Mouse (Mus musculus): Measurements from ENCODE around the gene Cnpy2. TPM values are rescaled to one million over a fixed set of nuclear protein-coding genes. Genes with fewer than 3 reads are reported as not detected.
"Not testable (repeated sequence)": the region's sequence is repeated elsewhere in the genome, so short reads cannot be mapped to it uniquely, and the experiment has no call there.

The Cnpy2 gene
- polyA plus RNA-seq, 1 experiment from 2014 or later = 215 TPM

DNA sequence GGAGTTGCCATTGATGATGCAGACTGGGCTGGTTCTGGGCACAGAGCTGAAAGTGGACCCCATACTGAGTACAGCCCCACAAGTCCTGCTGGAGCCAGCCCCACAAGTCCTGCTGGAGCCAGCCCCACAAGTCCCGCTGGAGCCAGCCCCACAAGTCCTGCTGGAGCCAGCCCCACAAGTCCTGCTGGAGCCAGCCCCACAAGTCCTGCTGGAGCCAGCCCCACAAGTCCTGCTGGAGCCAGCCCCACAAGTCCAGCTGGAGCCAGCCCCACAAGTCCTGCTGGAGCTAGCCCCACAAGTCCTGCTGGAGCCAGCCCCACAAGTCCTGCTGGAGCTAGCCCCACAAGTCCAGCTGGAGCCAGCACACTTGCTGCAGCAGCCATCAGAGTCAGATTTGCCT lies 31.7 kb upstream of the Cnpy2 start:
- ATAC-seq (ENCODE audit: low FRiP score); H3K4me3 ChIP-seq (replicated peaks; ENCODE audit: low read length); H3K4me2 ChIP-seq (replicated peaks); H3K27ac ChIP-seq; DNase-seq (ENCODE audit: low spot score); H3K9ac ChIP-seq; H3K27me3 ChIP-seq (ENCODE audit: control insufficient read depth, insufficient read depth, low read length); H3K4me1 ChIP-seq (replicated peaks; ENCODE audit: control insufficient read depth, insufficient read depth, low read length); H3K9me3 ChIP-seq (ENCODE audit: control insufficient read depth, low read length): not testable (repeated sequence)
- 73% methylated on average over 1 of the region's 1 CpGs for WGBS
- peaks cover 56% of the 10 kb centered on the region for H3K36me3 ChIP-seq (replicated peaks; ENCODE audit: control insufficient read depth, insufficient read depth)

DNA sequence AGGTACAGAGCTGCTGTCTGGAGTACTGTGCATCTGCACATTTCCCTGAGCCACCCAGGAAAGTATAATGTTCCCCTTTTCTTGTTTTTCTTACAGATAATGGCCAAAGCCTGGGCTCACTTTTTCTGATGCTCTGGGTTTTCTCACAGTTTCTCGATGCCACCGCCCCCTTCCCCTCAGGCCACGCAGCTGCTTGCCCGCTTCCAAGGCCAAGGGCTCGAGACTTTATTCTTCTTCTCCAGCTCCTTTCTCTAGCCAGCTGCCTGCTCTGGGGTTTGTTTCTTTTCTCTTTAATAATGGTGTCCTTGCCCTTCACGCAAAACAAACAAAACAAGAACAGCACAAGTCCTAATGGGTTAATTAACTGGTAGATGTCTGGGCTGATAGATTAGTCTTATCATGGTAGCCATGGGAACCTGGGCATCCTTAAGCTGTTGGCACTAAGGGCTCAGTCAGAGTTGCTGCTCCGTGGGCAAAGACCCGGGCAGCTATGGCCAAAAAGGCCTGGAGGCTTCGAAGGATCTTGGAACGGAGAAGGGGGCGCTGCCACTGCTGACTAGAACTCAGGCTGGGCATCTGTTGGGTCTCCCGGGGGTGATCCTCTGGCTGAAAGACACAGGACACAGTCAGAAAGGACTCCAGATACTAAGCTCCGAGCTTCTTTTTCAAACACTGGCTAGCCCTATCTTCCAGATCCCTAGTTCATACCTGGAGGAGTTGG lies 25.7 kb upstream of the Cnpy2 start:
- Histone ChIP-seq H3K4me3 (replicated peaks; ENCODE audit: low read length) (no peak overlapping the region), H3K9me3 (ENCODE audit: control insufficient read depth, low read length) (no peaks in the 10 kb centered on the region), H3K36me3 (replicated peaks; ENCODE audit: control insufficient read depth, insufficient read depth) (peaks cover 16% of the 10 kb centered on the region), H3K27me3 (ENCODE audit: control insufficient read depth, insufficient read depth, low read length) (no peaks in the 10 kb centered on the region), H3K4me1 (replicated peaks; ENCODE audit: control insufficient read depth, insufficient read depth, low read length) (no peaks in the 10 kb centered on the region), H3K27ac (no peak overlapping the region), H3K9ac (no peak overlapping the region), H3K4me2 (replicated peaks) (no peak overlapping the region)
- no peak for ATAC-seq (ENCODE audit: low FRiP score)
- WGBS = 70% methylated on average over 13 of the region's 13 CpGs
- DNase-seq (ENCODE audit: low spot score) = no peak

DNA sequence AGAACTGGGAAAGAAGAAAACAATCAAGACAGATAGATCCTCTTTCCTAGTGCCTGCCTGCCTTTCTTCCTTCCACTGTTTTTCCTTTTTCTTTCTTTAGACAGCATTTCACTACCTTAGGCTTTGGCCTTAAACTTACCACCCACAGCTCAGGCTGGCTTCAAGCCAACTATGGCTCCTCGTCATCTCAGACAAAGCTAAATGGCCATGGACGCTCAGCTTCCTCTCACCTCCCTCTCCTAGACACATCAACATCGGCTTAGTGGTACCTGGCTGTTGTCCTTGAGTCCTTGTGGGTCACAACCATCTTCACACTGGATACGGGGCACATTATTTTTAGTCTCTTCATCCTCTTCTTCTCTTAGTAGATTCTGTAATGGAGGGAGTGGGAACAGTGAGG lies 25.0 kb upstream of the Cnpy2 start:
- Histone ChIP-seq H3K27ac (0 out of 2 replicates have a peak overlapping the region, but pooled peaks have one; percentile 24), H3K4me1 (replicated peaks; ENCODE audit: control insufficient read depth, insufficient read depth, low read length) (0 out of 2 replicates have a peak, but pooled peaks cover 2% of the 10 kb centered on the region), H3K9ac (no peak overlapping the region), H3K4me3 (replicated peaks; ENCODE audit: low read length) (no peak overlapping the region), H3K4me2 (replicated peaks) (no peak overlapping the region), H3K27me3 (ENCODE audit: control insufficient read depth, insufficient read depth, low read length) (no peaks in the 10 kb centered on the region), H3K9me3 (ENCODE audit: control insufficient read depth, low read length) (no peaks in the 10 kb centered on the region), H3K36me3 (replicated peaks; ENCODE audit: control insufficient read depth, insufficient read depth) (peaks cover 9% of the 10 kb centered on the region)
- ATAC-seq (ENCODE audit: low FRiP score) (no peak), DNase-seq (ENCODE audit: low spot score) (no peak)
- WGBS = 72% methylated on average over 4 of the region's 4 CpGs

DNA sequence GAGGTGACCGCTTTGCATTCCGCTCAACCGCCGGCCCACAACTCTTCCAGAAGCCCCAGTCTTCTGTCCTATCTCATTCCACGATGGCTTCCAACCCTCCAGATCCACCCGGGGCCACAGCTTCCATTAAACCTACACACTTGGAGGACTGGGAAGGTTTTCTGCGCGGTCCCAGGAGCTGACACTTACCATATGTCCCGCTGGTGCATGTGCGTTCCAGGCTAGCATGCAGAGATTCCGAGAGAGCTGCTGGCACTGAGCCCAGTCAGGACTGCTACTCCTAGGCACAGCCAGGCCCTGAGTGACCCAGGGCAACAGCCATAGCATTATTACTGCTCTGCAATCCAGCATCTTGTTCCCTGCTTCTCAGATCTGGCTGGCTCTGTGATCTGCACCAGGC lies 24.6 kb upstream of the Cnpy2 start:
- 0 out of 2 replicates have a peak, but pooled peaks cover 5% of the 10 kb centered on the region for H3K4me1 ChIP-seq (replicated peaks; ENCODE audit: control insufficient read depth, insufficient read depth, low read length)
- WGBS = 72% methylated on average over 11 of the region's 11 CpGs
- no peak for DNase-seq (ENCODE audit: low spot score)
- no peak overlapping the region for H3K9ac ChIP-seq
- H3K27me3 ChIP-seq (ENCODE audit: control insufficient read depth, insufficient read depth, low read length) = no peaks in the 10 kb centered on the region
- no peak for ATAC-seq (ENCODE audit: low FRiP score)
- no peaks in the 10 kb centered on the region for H3K9me3 ChIP-seq (ENCODE audit: control insufficient read depth, low read length)
- H3K36me3 ChIP-seq (replicated peaks; ENCODE audit: control insufficient read depth, insufficient read depth) = peaks cover 5% of the 10 kb centered on the region; the same call in 1 of the 2 replicates
- 0 out of 2 replicates have a peak overlapping the region, but pooled peaks have one; percentile 24 for H3K27ac ChIP-seq
- no peak overlapping the region for H3K4me3 ChIP-seq (replicated peaks; ENCODE audit: low read length)
- no peak overlapping the region for H3K4me2 ChIP-seq (replicated peaks)

DNA sequence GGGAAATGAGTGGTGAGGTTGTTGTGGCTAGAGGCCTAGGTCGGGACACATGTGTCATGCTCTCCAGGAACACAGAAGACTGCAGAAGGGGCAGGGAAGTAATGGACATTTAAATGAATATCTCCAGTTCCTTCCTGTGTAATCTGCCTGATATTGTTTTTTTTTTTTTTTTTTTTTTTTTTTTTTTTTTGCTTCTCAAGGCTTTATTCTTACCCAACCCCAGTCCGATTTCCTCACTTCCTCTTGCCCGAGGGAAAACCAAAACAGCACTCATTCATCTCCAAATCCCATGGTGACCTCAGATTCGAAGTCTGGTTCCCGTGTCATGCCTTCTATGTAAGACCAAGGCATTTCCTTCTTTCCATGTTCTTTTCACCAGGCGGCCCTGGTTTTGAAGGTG lies 24.0 kb upstream of the Cnpy2 start:
- no peak for ATAC-seq (ENCODE audit: low FRiP score)
- DNase-seq (ENCODE audit: low spot score) = no peak
- Histone ChIP-seq H3K27ac (no peak overlapping the region), H3K9me3 (ENCODE audit: control insufficient read depth, low read length) (no peaks in the 10 kb centered on the region), H3K9ac (no peak overlapping the region), H3K36me3 (replicated peaks; ENCODE audit: control insufficient read depth, insufficient read depth) (no peaks in the 10 kb centered on the region), H3K4me1 (replicated peaks; ENCODE audit: control insufficient read depth, insufficient read depth, low read length) (0 out of 2 replicates have a peak, but pooled peaks cover 5% of the 10 kb centered on the region), H3K4me2 (replicated peaks) (no peak overlapping the region), H3K27me3 (ENCODE audit: control insufficient read depth, insufficient read depth, low read length) (no peaks in the 10 kb centered on the region), H3K4me3 (replicated peaks; ENCODE audit: low read length) (no peak overlapping the region)
- WGBS = 79% methylated on average over 6 of the region's 6 CpGs

DNA sequence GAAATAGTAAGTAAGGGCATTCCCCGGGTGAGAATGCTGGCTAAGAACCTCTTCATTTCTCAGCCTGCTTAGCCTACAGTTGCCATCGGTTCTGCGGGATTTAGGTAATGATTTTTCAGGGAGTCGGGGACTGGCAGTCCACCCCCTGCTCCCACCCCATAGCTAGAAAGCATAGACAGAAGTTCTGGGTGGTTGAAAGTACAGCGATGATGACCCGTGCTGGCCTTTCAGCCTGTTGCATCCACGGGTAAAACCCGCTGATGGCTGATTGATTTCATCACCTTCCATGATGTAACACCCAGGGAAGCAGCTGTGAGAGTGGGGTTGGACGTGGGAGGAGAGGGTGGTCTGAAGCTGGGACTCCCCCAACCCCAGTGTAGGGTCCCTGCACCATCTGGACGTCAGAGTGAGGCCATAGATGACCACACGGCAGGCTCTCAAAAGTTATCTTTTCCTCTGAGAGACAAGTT lies 23.5 kb upstream of the Cnpy2 start, which contains the start of gene Il23a:
Gene Il23a, minus strand, starts transcription at position 51 of the 470 bp plus-strand sequence.
- DNase-seq (ENCODE audit: low spot score) (no peak), ATAC-seq (ENCODE audit: low FRiP score) (no peak)
- Histone ChIP-seq H3K4me2 (replicated peaks) (no peak within 1 kb of the TSS), H3K4me1 (replicated peaks; ENCODE audit: control insufficient read depth, insufficient read depth, low read length) (peaks cover 7% of the 10 kb centered on the region), H3K27me3 (ENCODE audit: control insufficient read depth, insufficient read depth, low read length) (no peaks in the 10 kb centered on the region), H3K27ac (0 out of 2 replicates have a peak within 1 kb of the TSS, but pooled peaks have one; percentile 24), H3K36me3 (replicated peaks; ENCODE audit: control insufficient read depth, insufficient read depth) (no peaks in the 10 kb centered on the region), H3K4me3 (replicated peaks; ENCODE audit: low read length) (no peak within 1 kb of the TSS), H3K9me3 (ENCODE audit: control insufficient read depth, low read length) (no peaks in the 10 kb centered on the region), H3K9ac (no peak within 1 kb of the TSS)
- WGBS = 82% methylated on average over 11 of the region's 11 CpGs

DNA sequence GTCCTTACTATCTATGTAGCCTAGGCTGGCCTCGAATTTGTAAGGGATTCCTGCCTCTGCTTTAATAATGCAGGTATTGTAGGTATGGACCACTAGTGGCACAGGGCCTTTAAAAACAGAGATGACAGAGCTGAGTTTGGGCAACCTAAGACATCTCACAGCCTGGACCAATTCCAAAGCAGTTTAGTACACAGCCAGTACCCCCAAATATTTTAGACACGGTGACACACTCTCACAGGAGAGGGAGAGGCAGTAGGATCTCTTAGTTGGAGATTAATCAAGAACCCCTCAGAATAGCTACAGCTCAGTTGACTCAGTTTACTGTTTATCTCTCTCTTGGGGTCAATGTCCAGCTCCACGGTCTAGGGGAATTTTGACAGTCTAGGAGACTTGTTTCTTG lies 19.9 kb upstream of the Cnpy2 start:
- Histone ChIP-seq H3K27ac (peak overlapping the region; percentile 98), H3K4me1 (replicated peaks; ENCODE audit: control insufficient read depth, insufficient read depth, low read length) (peaks cover 18% of the 10 kb centered on the region), H3K4me2 (replicated peaks) (peak overlapping the region; percentile 68), H3K4me3 (replicated peaks; ENCODE audit: low read length) (peak overlapping the region; percentile 57), H3K9ac (peak overlapping the region; percentile 88), H3K27me3 (ENCODE audit: control insufficient read depth, insufficient read depth, low read length) (no peaks in the 10 kb centered on the region), H3K36me3 (replicated peaks; ENCODE audit: control insufficient read depth, insufficient read depth) (no peaks in the 10 kb centered on the region), H3K9me3 (ENCODE audit: control insufficient read depth, low read length) (no peaks in the 10 kb centered on the region)
- 37% methylated on average over 3 of the region's 3 CpGs for WGBS
- ATAC-seq (ENCODE audit: low FRiP score) = no peak
- no peak for DNase-seq (ENCODE audit: low spot score)

DNA sequence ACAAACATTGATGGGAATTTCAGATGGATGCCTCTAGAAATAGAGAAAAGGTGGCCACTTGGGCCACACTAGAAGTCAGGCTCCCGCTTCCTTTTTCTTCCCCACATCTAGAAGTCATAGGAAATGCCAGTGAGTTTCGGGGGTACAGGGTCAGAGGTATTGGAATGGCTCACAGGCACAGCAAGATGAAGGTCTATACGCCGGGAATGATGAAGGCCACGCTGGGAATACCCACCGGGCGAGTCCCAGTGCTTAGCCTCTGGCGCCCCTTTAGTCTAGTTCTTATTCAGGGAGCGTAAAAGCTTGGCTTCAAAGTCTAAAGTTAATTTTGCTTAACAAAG lies 19.5 kb upstream of the Cnpy2 start:
- Histone ChIP-seq H3K27ac (peak overlapping the region; percentile 98), H3K4me3 (replicated peaks; ENCODE audit: low read length) (peak overlapping the region; percentile 57), H3K4me2 (replicated peaks) (peak overlapping the region; percentile 68), H3K27me3 (ENCODE audit: control insufficient read depth, insufficient read depth, low read length) (no peaks in the 10 kb centered on the region), H3K36me3 (replicated peaks; ENCODE audit: control insufficient read depth, insufficient read depth) (no peaks in the 10 kb centered on the region), H3K4me1 (replicated peaks; ENCODE audit: control insufficient read depth, insufficient read depth, low read length) (peaks cover 18% of the 10 kb centered on the region), H3K9ac (peak overlapping the region; percentile 88), H3K9me3 (ENCODE audit: control insufficient read depth, low read length) (no peaks in the 10 kb centered on the region)
- DNase-seq (ENCODE audit: low spot score) (no peak), ATAC-seq (ENCODE audit: low FRiP score) (peak; percentile 29)
- under 1% methylated on average over 9 of the region's 9 CpGs for WGBS

DNA sequence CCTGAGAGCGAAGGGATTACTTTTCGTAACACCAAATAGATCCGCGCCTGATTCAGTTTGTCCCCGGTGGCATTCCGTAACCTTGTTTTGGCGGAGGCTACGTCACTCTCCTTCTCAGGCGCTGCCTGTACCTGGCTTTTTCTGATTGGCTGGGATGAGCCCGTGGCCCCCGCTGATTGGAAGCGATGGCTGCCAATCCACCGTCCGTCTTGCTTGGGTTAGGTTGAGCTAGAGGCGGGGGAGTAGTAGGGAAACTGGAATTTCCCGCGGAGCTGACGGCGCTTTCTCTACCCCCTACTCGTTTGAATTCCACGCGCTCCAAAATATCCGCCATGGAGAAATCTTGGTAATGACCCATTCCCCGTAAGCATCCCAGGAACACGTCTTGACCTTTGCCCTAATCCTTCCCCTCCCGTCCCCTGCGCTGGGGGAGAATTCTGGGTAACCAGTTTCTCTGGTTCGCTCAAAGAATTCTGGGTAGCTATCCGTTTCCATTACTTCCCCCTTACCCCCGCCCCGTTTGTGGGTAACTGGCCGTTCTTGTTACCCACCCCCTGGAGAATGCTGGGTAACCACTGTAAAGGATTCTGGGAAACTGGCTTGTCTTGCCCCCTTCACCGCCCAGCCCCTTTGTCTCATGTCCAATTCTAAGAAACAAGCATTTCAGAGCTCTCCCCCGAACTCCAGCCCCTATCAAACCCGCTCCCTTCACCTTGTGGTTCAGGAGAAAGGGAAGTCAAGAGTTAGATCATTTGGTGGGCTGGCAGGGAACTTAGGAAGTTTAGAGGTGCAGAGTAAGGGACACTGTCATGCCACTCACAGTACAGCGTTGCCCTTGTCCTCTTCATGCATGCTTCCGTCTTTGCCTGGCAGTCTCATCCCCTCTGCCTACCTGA lies 18.9 kb upstream of the Cnpy2 start, which contains the start of gene Pan2:
Gene Pan2, plus strand, starts transcription at position 210 of the 896 bp plus-strand sequence.
- WGBS = 2% methylated on average over 37 of the region's 37 CpGs

More for the DNA sequence above, 18.9 kb upstream of the Cnpy2 start, which contains the start of gene Pan2:
- peak within 1 kb of the TSS; percentile 98 for H3K27ac ChIP-seq
- peak within 1 kb of the TSS; percentile 68 for H3K4me2 ChIP-seq (replicated peaks)
- no peaks in the 10 kb centered on the region for H3K27me3 ChIP-seq (ENCODE audit: control insufficient read depth, insufficient read depth, low read length)
- H3K36me3 ChIP-seq (replicated peaks; ENCODE audit: control insufficient read depth, insufficient read depth) = peaks cover 3% of the 10 kb centered on the region; the same call in 1 of the 2 replicates
- DNase-seq (ENCODE audit: low spot score) (peak; percentile 99), ATAC-seq (ENCODE audit: low FRiP score) (peak; percentile 99)
- H3K4me1 ChIP-seq (replicated peaks; ENCODE audit: control insufficient read depth, insufficient read depth, low read length) = peaks cover 18% of the 10 kb centered on the region
- H3K4me3 ChIP-seq (replicated peaks; ENCODE audit: low read length) = peak within 1 kb of the TSS; percentile 57
- H3K9ac ChIP-seq = peak within 1 kb of the TSS; percentile 88
- H3K9me3 ChIP-seq (ENCODE audit: control insufficient read depth, low read length) = no peaks in the 10 kb centered on the region
